Mouse (Mus musculus) right cerebral cortex, adult 2 months (tissue): ENCODE data around the gene Bpnt1.

Experiments
- DNase-seq, 2 experiments: peaks; one replicate each; pipeline ENCODE4 v3.0.0; 2021 to 2022; ENCODE audit warnings: low spot score in 2 of 2

The Bpnt1 gene

DNA sequence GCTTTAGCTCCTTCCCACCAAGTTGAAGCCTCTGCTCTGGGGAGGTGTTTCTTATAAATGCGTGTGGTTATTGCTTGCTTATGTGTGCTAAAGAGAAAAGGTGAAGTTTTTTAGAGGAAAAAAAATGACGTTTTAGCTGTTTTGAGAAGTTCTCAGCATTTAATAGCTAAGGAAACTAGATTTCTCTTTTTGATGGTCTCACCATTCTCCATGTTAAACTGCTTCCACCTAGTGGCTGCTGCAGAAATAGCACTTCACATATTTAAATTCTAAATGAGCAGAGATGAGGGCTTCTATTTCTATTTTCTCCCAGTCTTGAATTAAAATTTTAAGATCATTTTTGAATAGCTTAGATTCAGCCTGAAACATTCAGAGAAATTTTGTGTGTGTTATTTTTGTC lies 72.1 kb downstream of the Bpnt1 start:
- DNase-seq: peak; percentile 28

DNA sequence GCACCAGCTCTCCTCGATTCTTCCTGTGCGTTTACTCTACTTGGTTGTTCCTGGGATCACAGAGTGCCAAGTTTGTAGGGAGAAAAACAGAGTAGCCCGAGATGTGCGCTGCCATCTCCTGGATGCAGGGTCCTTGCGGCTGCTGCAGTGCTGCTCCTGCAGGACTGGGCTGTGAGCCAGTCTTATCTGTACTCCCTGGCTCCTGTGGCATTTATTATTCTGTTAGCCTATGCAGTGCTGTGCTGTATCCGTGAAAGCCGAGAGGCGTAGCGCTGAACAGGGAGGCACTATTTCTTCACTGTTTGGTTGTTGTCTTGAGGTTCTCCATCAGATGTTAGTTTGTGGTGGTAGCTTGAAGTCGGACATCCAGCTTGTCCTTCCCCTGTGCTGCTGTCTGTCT lies 74.0 kb downstream of the Bpnt1 start:
- DNase-seq: no peak
